Mouse (Mus musculus): ENCODE measurements around the gene Dhx58. TPM values are rescaled to one million over a fixed set of nuclear protein-coding genes. Genes with fewer than 3 reads are reported as not detected.
A peak's percentile ranks its signal among the peaks of the same experiment; 100 is the strongest.

The Dhx58 gene
- polyA plus RNA-seq, 1 experiment from 2014 or later, result 9.8 TPM

DNA sequence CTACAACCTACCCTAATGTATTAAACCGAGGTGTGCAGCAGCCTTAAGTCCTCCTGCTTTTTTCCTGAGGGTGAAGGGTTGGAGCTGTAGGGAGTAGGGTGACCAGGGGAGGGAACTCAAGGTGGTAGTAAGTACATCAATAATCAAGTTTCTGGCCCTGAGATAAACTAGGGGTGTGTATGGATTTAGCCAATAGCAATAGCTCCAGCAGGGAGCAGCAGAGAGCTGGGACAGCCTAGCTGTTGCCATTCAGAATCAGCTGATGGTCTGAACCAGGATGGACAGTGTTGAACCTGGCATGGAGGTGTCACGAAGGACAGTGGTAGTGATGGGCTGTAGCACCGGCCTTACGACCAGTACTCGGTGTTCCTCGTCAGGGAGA is 10.5 kb upstream of the Dhx58 start:
- WGBS, result 50% methylated on average over 6 of the region's 6 CpGs
- H3K36me3 ChIP-seq (ENCODE audit: control insufficient read depth, insufficient read depth), result peaks cover 52% of the 10 kb centered on the region
- H3K4me1 ChIP-seq (replicated peaks; ENCODE audit: control insufficient read depth, insufficient read depth, low read length), result 0 out of 2 replicates have a peak, but pooled peaks cover 5% of the 10 kb centered on the region
- H3K9me3 ChIP-seq (ENCODE audit: control insufficient read depth), result no peaks in the 10 kb centered on the region
- ATAC-seq, result peak; percentile 6; the same call in 1 of the 2 replicates
- H3K4me2 ChIP-seq (replicated peaks; ENCODE audit: low read depth), result peak overlapping the region; percentile 57
- H3K4me3 ChIP-seq (ENCODE audit: low read depth, low read length), result peak overlapping the region; percentile 16; the same call in 1 of the 2 replicates
- peak; percentile 95 for TF ChIP-seq CTCF (IDR thresholded peaks at IDR 0.05; ENCODE audit: low read depth)
- no peak overlapping the region for H3K9ac ChIP-seq (ENCODE audit: low read depth, low read length)
- H3K27me3 ChIP-seq (replicated peaks; ENCODE audit: control insufficient read depth, insufficient read depth, low read length), result no peaks in the 10 kb centered on the region
- peak overlapping the region; percentile 35; the same call in 1 of the 2 replicates for H3K27ac ChIP-seq (ENCODE audit: low read depth, low read length)

- WGBS, result 23% methylated on average over 38 of the region's 38 CpGs
- H3K36me3 ChIP-seq (ENCODE audit: control insufficient read depth, insufficient read depth), result peaks cover 51% of the 10 kb centered on the region
- H3K4me2 ChIP-seq (replicated peaks; ENCODE audit: low read depth), result peak within 1 kb of the TSS; percentile 57
- no peaks in the 10 kb centered on the region for H3K27me3 ChIP-seq (replicated peaks; ENCODE audit: control insufficient read depth, insufficient read depth, low read length)
- H3K4me1 ChIP-seq (replicated peaks; ENCODE audit: control insufficient read depth, insufficient read depth, low read length), result 0 out of 2 replicates have a peak, but pooled peaks cover 5% of the 10 kb centered on the region
- 0 out of 2 replicates have a peak, but pooled peaks have one; percentile 1 for ATAC-seq
- no peak for TF ChIP-seq CTCF (IDR thresholded peaks at IDR 0.05; ENCODE audit: low read depth)
- H3K9me3 ChIP-seq (ENCODE audit: control insufficient read depth), result no peaks in the 10 kb centered on the region
- peak within 1 kb of the TSS; percentile 35 for H3K27ac ChIP-seq (ENCODE audit: low read depth, low read length)
- 0 out of 2 replicates have a peak within 1 kb of the TSS, but pooled peaks have one; percentile 34 for H3K9ac ChIP-seq (ENCODE audit: low read depth, low read length)
- peak within 1 kb of the TSS; percentile 16; the same call in 1 of the 2 replicates for H3K4me3 ChIP-seq (ENCODE audit: low read depth, low read length)
Measured at GRCm38 (mm10) chr11:100713735-100714533, 9.9 kb upstream of the Dhx58 start, which contains the start of gene Hspb9. Gene Hspb9 (plus strand): TSS chr11:100713850.

GRCm38 (mm10) chr11:100713174-100713573 is 9.1 kb upstream of the Dhx58 start:
- no peak for ATAC-seq
- Histone ChIP-seq H3K9me3 (ENCODE audit: control insufficient read depth) (no peaks in the 10 kb centered on the region), H3K36me3 (ENCODE audit: control insufficient read depth, insufficient read depth) (peaks cover 51% of the 10 kb centered on the region), H3K4me2 (replicated peaks; ENCODE audit: low read depth) (peak overlapping the region; percentile 57), H3K27ac (ENCODE audit: low read depth, low read length) (0 out of 2 replicates have a peak overlapping the region, but pooled peaks have one; percentile 35), H3K9ac (ENCODE audit: low read depth, low read length) (no peak overlapping the region), H3K27me3 (replicated peaks; ENCODE audit: control insufficient read depth, insufficient read depth, low read length) (no peaks in the 10 kb centered on the region), H3K4me1 (replicated peaks; ENCODE audit: control insufficient read depth, insufficient read depth, low read length) (0 out of 2 replicates have a peak, but pooled peaks cover 5% of the 10 kb centered on the region), H3K4me3 (ENCODE audit: low read depth, low read length) (no peak overlapping the region)
- WGBS, result 73% methylated on average over 4 of the region's 4 CpGs
- no peak for TF ChIP-seq CTCF (IDR thresholded peaks at IDR 0.05; ENCODE audit: low read depth)

DNA sequence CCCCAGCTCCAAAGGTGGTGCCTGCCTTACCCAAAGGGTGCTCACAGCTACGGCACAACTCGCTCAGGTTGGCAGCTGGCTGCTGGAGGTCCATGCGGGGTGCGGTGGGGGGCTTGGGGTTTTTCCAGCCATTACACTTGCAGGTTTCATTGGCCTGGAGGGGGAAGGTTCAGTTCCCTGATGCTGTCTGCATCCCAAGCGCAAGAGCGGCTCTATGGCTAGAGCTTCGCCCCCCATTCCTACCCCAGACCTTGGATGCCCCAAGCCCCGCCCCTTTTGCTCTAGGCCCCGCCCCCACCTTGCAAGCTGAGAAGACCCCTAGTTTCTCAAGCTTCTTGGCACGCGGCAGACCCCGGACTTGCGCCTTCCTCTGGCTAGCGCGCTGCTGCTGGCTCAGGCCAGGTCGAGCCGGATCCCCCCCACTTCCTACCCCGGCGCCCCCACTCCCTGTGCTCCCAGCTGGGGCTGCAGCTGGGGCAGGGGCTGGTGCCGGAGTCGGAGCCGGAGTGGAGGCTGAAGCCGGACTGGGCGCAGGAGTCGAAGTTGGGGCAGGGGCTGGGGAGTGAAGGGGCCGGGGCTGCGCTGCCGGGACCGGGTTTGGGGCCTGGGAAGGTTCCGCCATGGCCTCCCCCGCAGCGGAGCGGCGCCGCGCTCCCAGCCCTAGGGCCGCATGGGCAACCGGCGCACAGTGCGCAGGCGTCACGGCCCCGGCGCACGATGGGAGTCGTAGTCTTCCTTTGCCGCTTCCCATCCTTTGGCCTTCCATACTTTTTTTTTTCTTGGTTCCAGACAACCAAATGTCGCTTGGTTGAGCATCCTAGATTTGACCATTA is 7.9 kb upstream of the Dhx58 start, which contains the start of gene Kat2a:
Gene Kat2a, minus strand, starts transcription at position 683 of the 833 bp plus-strand sequence.
- Histone ChIP-seq H3K4me2 (replicated peaks; ENCODE audit: low read depth) (peak within 1 kb of the TSS; percentile 98), H3K4me3 (ENCODE audit: low read depth, low read length) (peak within 1 kb of the TSS; percentile 83), H3K36me3 (ENCODE audit: control insufficient read depth, insufficient read depth) (peaks cover 48% of the 10 kb centered on the region), H3K27me3 (replicated peaks; ENCODE audit: control insufficient read depth, insufficient read depth, low read length) (no peaks in the 10 kb centered on the region), H3K27ac (ENCODE audit: low read depth, low read length) (0 out of 2 replicates have a peak within 1 kb of the TSS, but pooled peaks have one; percentile 35), H3K9ac (ENCODE audit: low read depth, low read length) (peak within 1 kb of the TSS; percentile 65), H3K4me1 (replicated peaks; ENCODE audit: control insufficient read depth, insufficient read depth, low read length) (0 out of 2 replicates have a peak, but pooled peaks cover 5% of the 10 kb centered on the region), H3K9me3 (ENCODE audit: control insufficient read depth) (no peaks in the 10 kb centered on the region)
- peak; percentile 72 for ATAC-seq
- WGBS, result 2% methylated on average over 47 of the region's 48 CpGs
- TF ChIP-seq CTCF (IDR thresholded peaks at IDR 0.05; ENCODE audit: low read depth), result no peak

- H3K4me2 ChIP-seq (replicated peaks; ENCODE audit: low read depth), result 0 out of 2 replicates have a peak overlapping the region, but pooled peaks have one; percentile 98
- no peak for ATAC-seq
- WGBS, result 69% methylated on average over 4 of the region's 4 CpGs
- no peak overlapping the region for H3K9ac ChIP-seq (ENCODE audit: low read depth, low read length)
- no peak overlapping the region for H3K27ac ChIP-seq (ENCODE audit: low read depth, low read length)
- H3K36me3 ChIP-seq (ENCODE audit: control insufficient read depth, insufficient read depth), result peaks cover 49% of the 10 kb centered on the region
- H3K4me3 ChIP-seq (ENCODE audit: low read depth, low read length), result no peak overlapping the region
- 0 out of 2 replicates have a peak, but pooled peaks cover 5% of the 10 kb centered on the region for H3K4me1 ChIP-seq (replicated peaks; ENCODE audit: control insufficient read depth, insufficient read depth, low read length)
- H3K27me3 ChIP-seq (replicated peaks; ENCODE audit: control insufficient read depth, insufficient read depth, low read length), result no peaks in the 10 kb centered on the region
- no peak for TF ChIP-seq CTCF (IDR thresholded peaks at IDR 0.05; ENCODE audit: low read depth)
- no peaks in the 10 kb centered on the region for H3K9me3 ChIP-seq (ENCODE audit: control insufficient read depth)
Measured at GRCm38 (mm10) chr11:100710977-100711376, 6.9 kb upstream of the Dhx58 start.
